Mouse (Mus musculus) heart, postnatal 0 days (tissue): ENCODE measurements at regions not wholly inside any gene's neighbourhood (a gene's known extent, or its start where the extent isn't known, plus 50 kb on each side); places are given as distances from the start of the nearest gene placed in this dataset.

ENCODE experiments used
- CTCF ChIP-seq: IDR thresholded peaks from 2 replicates; pipeline ENCODE4 v1.5.1; 2016; ENCODE audit warnings: antibody characterized with exemption, control low read depth, low read depth
- EP300 ChIP-seq: IDR thresholded peaks from 2 replicates; pipeline ENCODE4 v1.6.1; 2016; ENCODE audit warnings: antibody characterized with exemption, low read depth

DNA sequence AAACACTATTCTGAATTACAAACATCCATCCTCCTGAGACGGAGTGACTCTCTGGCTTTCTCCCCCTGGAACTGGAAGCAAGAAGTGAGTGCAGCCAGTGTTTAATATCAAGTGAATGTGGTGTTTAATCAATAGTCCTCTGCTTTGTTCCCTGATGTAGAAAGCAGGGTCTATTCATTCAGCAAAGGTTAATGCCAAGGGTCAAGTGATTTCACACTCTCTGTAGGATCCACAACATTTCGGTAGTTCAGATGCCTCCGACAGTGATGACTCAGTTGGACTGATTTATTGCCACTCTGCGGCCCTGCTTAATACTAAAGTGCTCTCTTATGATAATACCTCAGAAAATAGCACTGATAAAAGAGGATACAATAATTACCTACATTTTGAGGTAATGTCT, 235.6 kb upstream of the Arrdc3 start:
- no peak for TF ChIP-seq CTCF
- no peak for TF ChIP-seq EP300
